Mouse (Mus musculus) stomach, postnatal 0 days (tissue): ENCODE results near the gene Sgms1. TPM values are rescaled to one million over a fixed set of nuclear protein-coding genes. Genes with fewer than 3 reads are reported as not detected.

Experiments
- ATAC-seq: fragments of 200-750 bp; cut with Nextera tagmentation; 2 replicates; pipeline ENCODE4 v1.8.0; 2017; ENCODE audit not compliant: low FRiP score, low TSS enrichment
- DNase-seq: peaks from one replicate; pipeline ENCODE4 v3.0.0-alpha.2; 2016; ENCODE audit warnings: low spot score
- H3K27ac ChIP-seq: fragments of 300-500 bp; sonication (generic); replicated peaks from 2 replicates; pipeline ENCODE4 v1.5.1; 2014; ENCODE audit warnings: mild to moderate bottlenecking, control low read depth
- H3K27me3 ChIP-seq: fragments of 300-500 bp; sonication (generic); 2 replicates; pipeline ENCODE4 v1.6.1; 2014; ENCODE audit warnings: low read length; ENCODE audit not compliant: control insufficient read depth, insufficient read depth
- H3K36me3 ChIP-seq: fragments of 300-500 bp; sonication (generic); 2 replicates; pipeline ENCODE4 v1.6.1; 2014; ENCODE audit warnings: low read length, mixed read lengths; ENCODE audit not compliant: control insufficient read depth, insufficient read depth
- H3K4me1 ChIP-seq: fragments of 300-500 bp; sonication (generic); replicated peaks from 2 replicates; pipeline ENCODE4 v1.6.1; 2014; ENCODE audit warnings: antibody characterized with exemption; ENCODE audit not compliant: control insufficient read depth, insufficient read depth
- H3K4me2 ChIP-seq: fragments of 300-500 bp; sonication (generic); replicated peaks from 2 replicates; pipeline ENCODE4 v1.6.1; 2014; ENCODE audit warnings: low read depth, mild to moderate bottlenecking, control low read depth, moderate library complexity
- H3K4me3 ChIP-seq: fragments of 300-500 bp; sonication (generic); 2 replicates; pipeline ENCODE4 v1.5.1; 2014; ENCODE audit warnings: low read depth, low read length, control low read depth
- H3K9ac ChIP-seq: fragments of 300-500 bp; sonication (generic); 2 replicates; pipeline ENCODE4 v1.6.1; 2014; ENCODE audit warnings: mild to moderate bottlenecking, low read length, control low read depth, mixed read lengths
- H3K9me3 ChIP-seq: fragments of 300-500 bp; sonication (generic); 2 replicates; pipeline ENCODE4 v1.6.1; 2016; ENCODE audit warnings: low read length; ENCODE audit not compliant: control insufficient read depth
- CTCF ChIP-seq: IDR thresholded peaks from 2 replicates; pipeline ENCODE4 v1.5.1; 2016; ENCODE audit warnings: antibody characterized with exemption, low read depth, mild to moderate bottlenecking, moderate library complexity
- EP300 ChIP-seq: optimal IDR thresholded peaks from 2 replicates; pipeline ENCODE3; 2016; ENCODE audit warnings: antibody characterized with exemption
- WGBS: fragments of 180-500 bp; shearing (Covaris S2); extraction: QIAGEN DNeasy Blood & Tissue Kit; methylation state at CpG from one replicate; pipeline ENCODE4 v1.1.7; 2014; 5-methylcytosine and 5-hydroxymethylcytosine counted together
- polyA plus RNA-seq: library from polyadenylated mRNA; unstranded; fragments of >200 nt; fragmentation: Nextera tagmentation; extraction: Ambion mirVana; gene quantifications from 2 replicates; pipeline ENCODE4 v1.2.1, GENCODE M21; 2015

The Sgms1 gene
- polyA plus RNA-seq, 1 experiment from 2014 or later = 29.3 TPM

DNA sequence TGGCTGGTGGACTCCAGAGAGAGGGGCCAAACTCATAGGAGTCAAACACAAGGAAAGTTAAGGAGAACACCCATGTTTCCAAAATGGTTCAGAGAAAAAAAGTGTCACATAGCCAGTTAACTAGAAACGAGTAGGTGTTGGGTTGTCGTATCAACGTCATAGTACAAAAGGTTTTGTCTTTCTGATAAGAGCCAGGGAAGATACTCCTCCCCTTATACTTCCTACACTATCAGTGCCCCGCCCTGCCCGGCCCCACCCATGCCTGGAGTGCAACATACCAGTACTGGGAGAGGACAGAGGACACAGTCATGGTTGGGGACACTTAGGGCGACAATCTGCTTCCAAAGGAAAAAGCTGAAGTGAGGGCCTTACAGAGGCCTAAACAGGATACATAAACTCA lies 232.5 kb downstream of the Sgms1 start:
- H3K27me3 ChIP-seq = no peaks in the 10 kb centered on the region
- DNase-seq = peak; percentile 72
- H3K27ac ChIP-seq = no peak overlapping the region
- H3K4me3 ChIP-seq = no peak overlapping the region
- H3K9me3 ChIP-seq = no peaks in the 10 kb centered on the region
- ATAC-seq = peak; percentile 82
- H3K36me3 ChIP-seq = peaks cover 6% of the 10 kb centered on the region
- no peaks in the 10 kb centered on the region for H3K4me1 ChIP-seq
- TF ChIP-seq CTCF = no peak
- no peak for TF ChIP-seq EP300
- no peak overlapping the region for H3K9ac ChIP-seq
- no peak overlapping the region for H3K4me2 ChIP-seq
- 61% methylated on average over 6 of the region's 6 CpGs for WGBS

DNA sequence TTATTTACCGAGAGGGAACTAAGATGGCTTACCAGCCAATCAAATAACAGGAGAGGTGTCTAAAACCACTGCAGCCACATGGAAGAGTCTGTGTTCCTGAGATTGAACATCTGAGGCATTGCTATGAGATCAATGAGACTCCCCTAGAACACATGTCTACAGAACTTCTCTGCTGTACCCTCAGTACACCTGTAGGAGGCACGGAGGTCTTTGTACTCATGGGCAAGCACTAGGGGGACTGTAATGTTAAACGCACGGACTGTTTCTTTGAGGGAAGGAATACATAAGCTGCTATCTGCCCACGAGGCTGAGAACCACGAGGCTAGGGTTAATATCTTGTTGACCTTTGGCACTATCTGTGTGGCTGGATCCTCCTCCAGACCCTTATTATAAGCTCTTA lies 237.0 kb downstream of the Sgms1 start:
- Histone ChIP-seq H3K27ac (no peak overlapping the region), H3K9ac (no peak overlapping the region), H3K4me3 (no peak overlapping the region), H3K9me3 (no peaks in the 10 kb centered on the region), H3K27me3 (no peaks in the 10 kb centered on the region), H3K36me3 (no peaks in the 10 kb centered on the region), H3K4me2 (no peak overlapping the region), H3K4me1 (no peaks in the 10 kb centered on the region)
- 72% methylated on average over 6 of the region's 6 CpGs for WGBS
- no peak for ATAC-seq
- TF ChIP-seq CTCF (no peak; the same call in 1 of the 2 replicates), EP300 (no peak)
- DNase-seq = no peak

DNA sequence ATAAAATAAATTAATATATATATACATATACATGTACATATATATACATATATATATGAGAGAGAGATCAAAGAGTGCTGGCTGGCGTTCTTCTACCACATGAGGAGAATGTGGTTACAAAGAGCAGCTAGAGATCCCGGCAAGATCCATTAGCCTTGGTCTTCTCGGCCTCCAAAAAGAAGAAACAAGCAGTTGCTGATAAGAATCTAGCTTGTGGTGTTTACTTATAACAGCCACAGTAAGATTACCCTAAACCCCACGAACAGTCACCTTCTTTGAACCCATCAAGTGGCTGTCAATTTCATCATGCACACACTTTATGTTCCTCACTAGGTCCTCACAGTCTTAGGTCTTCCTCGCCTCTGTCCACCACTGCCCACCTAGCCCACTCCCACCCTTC lies 240.8 kb downstream of the Sgms1 start:
- WGBS = 73% methylated on average over 5 of the region's 5 CpGs
- Histone ChIP-seq H3K27me3 (no peaks in the 10 kb centered on the region), H3K36me3 (no peaks in the 10 kb centered on the region), H3K9me3 (no peaks in the 10 kb centered on the region), H3K4me1 (no peaks in the 10 kb centered on the region), H3K9ac (no peak overlapping the region), H3K4me3 (no peak overlapping the region), H3K4me2 (no peak overlapping the region), H3K27ac (no peak overlapping the region)
- DNase-seq = no peak
- ATAC-seq = no peak
- TF ChIP-seq CTCF (no peak), EP300 (no peak)

DNA sequence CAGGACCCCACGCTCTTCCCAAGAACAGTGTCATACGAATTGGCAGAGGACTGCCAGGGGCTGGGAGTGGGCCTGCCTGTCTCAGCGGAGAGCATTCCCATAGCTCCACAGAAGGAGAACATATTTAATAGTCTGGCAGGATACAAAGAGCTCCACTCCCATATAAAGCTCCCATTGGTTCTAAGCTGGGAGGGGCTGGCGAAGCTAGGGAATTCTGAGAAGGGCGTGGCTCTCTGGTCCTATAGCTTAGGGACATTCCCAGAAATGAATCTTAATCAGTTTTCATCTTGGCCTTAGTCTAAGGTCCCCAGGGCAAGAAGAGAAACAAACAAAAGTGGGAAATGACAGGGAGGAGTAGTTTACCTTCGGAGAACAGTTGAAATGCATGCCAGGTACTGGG lies 247.1 kb downstream of the Sgms1 start:
- no peak overlapping the region for H3K4me2 ChIP-seq
- no peaks in the 10 kb centered on the region for H3K9me3 ChIP-seq
- ATAC-seq (peak; percentile 94), DNase-seq (peak; percentile 55)
- no peak overlapping the region for H3K9ac ChIP-seq
- H3K36me3 ChIP-seq = no peaks in the 10 kb centered on the region; the same call in 1 of the 2 replicates
- H3K27me3 ChIP-seq = no peaks in the 10 kb centered on the region
- H3K27ac ChIP-seq = no peak overlapping the region
- H3K4me1 ChIP-seq = no peaks in the 10 kb centered on the region
- H3K4me3 ChIP-seq = no peak overlapping the region
- no peak for TF ChIP-seq CTCF
- TF ChIP-seq EP300 = peak; percentile 55
- WGBS = 58% methylated on average over 6 of the region's 6 CpGs

DNA sequence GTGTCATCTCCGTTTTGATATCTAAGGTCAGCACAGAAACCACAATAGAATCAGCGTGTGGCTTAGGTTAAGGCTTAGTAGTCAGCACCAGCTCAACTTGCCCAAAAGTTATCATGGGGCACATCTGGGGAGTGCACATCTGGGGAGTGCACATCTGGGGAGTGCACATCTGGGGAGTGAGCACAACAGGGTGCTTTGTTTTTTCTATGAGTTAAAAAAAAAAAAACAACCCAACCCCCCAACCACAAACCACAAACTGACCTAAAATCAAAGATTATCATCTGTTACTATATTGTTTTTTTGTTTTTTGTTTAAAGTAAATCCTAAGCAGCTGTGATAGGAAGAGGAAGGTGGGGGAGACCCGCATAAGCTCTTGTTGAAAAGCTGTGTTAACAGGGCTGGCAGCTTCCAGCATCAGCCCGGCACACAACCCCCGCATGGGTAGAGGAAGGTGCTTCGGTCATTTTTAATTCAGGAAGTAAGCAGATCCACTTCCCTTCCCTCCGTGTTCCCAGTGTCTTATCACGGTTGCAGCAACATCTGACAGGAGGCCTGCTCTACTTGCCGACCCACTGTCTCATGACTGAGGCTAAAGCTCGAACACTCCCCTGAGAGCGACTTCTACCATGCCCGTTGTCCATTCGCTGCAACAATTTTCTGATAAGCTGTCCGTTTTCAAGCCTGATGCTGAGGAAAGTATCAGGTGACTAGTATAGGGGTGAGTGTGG lies 251.0 kb downstream of the Sgms1 start:
- Histone ChIP-seq H3K9ac (no peak overlapping the region), H3K4me3 (no peak overlapping the region), H3K27me3 (no peaks in the 10 kb centered on the region), H3K4me2 (no peak overlapping the region), H3K36me3 (peaks cover 2% of the 10 kb centered on the region), H3K9me3 (no peaks in the 10 kb centered on the region), H3K4me1 (no peaks in the 10 kb centered on the region), H3K27ac (no peak overlapping the region)
- ATAC-seq = no peak
- DNase-seq = no peak
- WGBS = 68% methylated on average over 14 of the region's 14 CpGs
- TF ChIP-seq EP300 (no peak), CTCF (no peak)

- DNase-seq (no peak), ATAC-seq (no peak)
- peaks cover 2% of the 10 kb centered on the region for H3K36me3 ChIP-seq
- no peaks in the 10 kb centered on the region for H3K27me3 ChIP-seq
- no peaks in the 10 kb centered on the region for H3K9me3 ChIP-seq
- no peak overlapping the region for H3K4me3 ChIP-seq
- H3K4me1 ChIP-seq = no peaks in the 10 kb centered on the region
- no peak overlapping the region for H3K9ac ChIP-seq
- WGBS = 83% methylated on average over 5 of the region's 5 CpGs
- no peak for TF ChIP-seq CTCF
- no peak for TF ChIP-seq EP300
- H3K4me2 ChIP-seq = no peak overlapping the region
- no peak overlapping the region for H3K27ac ChIP-seq
Observed at GRCm38 (mm10) chr19:32137904-32138303, 251.6 kb downstream of the Sgms1 start.
